Mouse (Mus musculus): Measurements from ENCODE around the gene Mup3. TPM values are rescaled to one million over a fixed set of nuclear protein-coding genes. Genes with fewer than 3 reads are reported as not detected.
"Not testable (repeated sequence)": the region's sequence is repeated elsewhere in the genome, so short reads cannot be mapped to it uniquely, and the experiment has no call there.

Gene Mup3
- polyA plus RNA-seq (2012; rRNA removed): not detected in 2 replicates
- not detected in 2 replicates for polyA plus RNA-seq (2014; fragmentation: Nextera tagmentation; extraction: Ambion mirVana)

GRCm38 (mm10) chr4:62087241-62087640, at the start of gene Mup3:
Gene Mup3, minus strand, starts transcription at chr4:62087342.
- H3K4me1 ChIP-seq (ENCODE audit: control insufficient read depth, insufficient read depth, low read length): no peaks in the 10 kb centered on the region
- no peaks in the 10 kb centered on the region for H3K36me3 ChIP-seq (ENCODE audit: control insufficient read depth, insufficient read depth, low read length)
- no peak within 1 kb of the TSS for H3K4me3 ChIP-seq (replicated peaks; ENCODE audit: low read length)
- ATAC-seq (ENCODE audit: low FRiP score, low read depth) (no peak), DNase-seq (ENCODE audit: low spot score) (no peak)
- no peak within 1 kb of the TSS for H3K4me2 ChIP-seq (replicated peaks; ENCODE audit: low read depth, low read length, severe bottlenecking)
- H3K27ac ChIP-seq (replicated peaks; ENCODE audit: low read depth, low read length): no peak within 1 kb of the TSS
- H3K9me3 ChIP-seq (ENCODE audit: control insufficient read depth, low read length): no peaks in the 10 kb centered on the region
- WGBS: 80% methylated on average over 2 of the region's 2 CpGs
- H3K27me3 ChIP-seq (ENCODE audit: control insufficient read depth, insufficient read depth, low read length): no peaks in the 10 kb centered on the region
- no peak for TF ChIP-seq POLR2A (IDR thresholded peaks at IDR 0.05; ENCODE audit: borderline replicate concordance, extremely low read depth, insufficient read depth, insufficient read length)
- H3K9ac ChIP-seq (ENCODE audit: low read depth, low read length, severe bottlenecking): no peak within 1 kb of the TSS

DNA sequence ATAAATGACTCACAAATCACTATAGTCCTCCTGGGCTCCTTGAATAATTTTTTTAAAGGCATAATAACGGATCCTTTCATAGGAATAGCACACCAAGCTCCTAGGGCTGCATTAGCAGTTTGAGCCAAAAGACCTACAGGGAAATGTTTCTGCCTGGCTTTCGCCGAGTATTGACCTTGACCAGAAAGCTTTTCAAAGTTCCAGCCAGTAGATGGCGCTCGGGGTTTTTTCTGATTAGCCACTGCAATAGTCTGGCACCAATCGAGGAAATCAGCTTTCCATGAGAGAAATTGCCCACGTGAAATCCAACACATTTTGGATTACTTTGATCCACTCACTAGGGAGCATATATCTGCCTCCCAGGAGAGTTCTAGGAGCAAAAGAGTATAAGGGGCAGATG, 46.6 kb upstream of the Mup3 start:
- H3K36me3 ChIP-seq (ENCODE audit: control insufficient read depth, insufficient read depth, low read length): no peaks in the 10 kb centered on the region
- no peak overlapping the region for H3K4me2 ChIP-seq (replicated peaks; ENCODE audit: low read depth, low read length, severe bottlenecking)
- no peak overlapping the region for H3K9ac ChIP-seq (ENCODE audit: low read depth, low read length, severe bottlenecking)
- ATAC-seq (ENCODE audit: low FRiP score, low read depth): no peak
- no peaks in the 10 kb centered on the region for H3K4me1 ChIP-seq (ENCODE audit: control insufficient read depth, insufficient read depth, low read length)
- H3K27me3 ChIP-seq (ENCODE audit: control insufficient read depth, insufficient read depth, low read length): no peaks in the 10 kb centered on the region
- H3K4me3 ChIP-seq (replicated peaks; ENCODE audit: low read length): no peak overlapping the region
- DNase-seq (ENCODE audit: low spot score): peak; percentile 5
- H3K27ac ChIP-seq (replicated peaks; ENCODE audit: low read depth, low read length): no peak overlapping the region
- WGBS: 65% methylated on average over 7 of the region's 7 CpGs
- peaks cover 10% of the 10 kb centered on the region; the same call in 1 of the 2 replicates for H3K9me3 ChIP-seq (ENCODE audit: control insufficient read depth, low read length)
- TF ChIP-seq POLR2A (IDR thresholded peaks at IDR 0.05; ENCODE audit: borderline replicate concordance, extremely low read depth, insufficient read depth, insufficient read length): no peak

DNA sequence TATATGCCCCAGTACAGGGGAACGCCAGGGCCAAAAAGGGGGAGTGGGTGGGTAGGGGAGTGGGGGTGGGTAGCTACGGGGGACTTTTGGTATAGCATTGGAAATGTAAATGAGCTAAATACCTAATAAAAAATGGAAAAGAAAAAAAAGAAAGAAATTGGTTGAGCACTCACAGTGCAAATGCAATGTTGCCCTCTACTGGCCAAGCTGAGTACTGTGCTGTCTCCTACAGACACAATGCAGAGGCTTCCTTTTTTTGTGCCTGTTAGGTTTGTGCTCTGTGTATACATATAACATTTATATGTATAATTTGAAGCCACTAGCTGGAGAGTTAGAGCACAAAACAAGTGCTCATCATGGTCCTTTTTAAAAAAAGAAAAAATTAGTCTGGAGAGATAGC, 16.2 kb upstream of the Mup3 start:
- WGBS: 57% methylated on average over 2 of the region's 2 CpGs
- not testable (repeated sequence) for H3K9ac ChIP-seq (ENCODE audit: low read depth, low read length, severe bottlenecking); H3K4me2 ChIP-seq (replicated peaks; ENCODE audit: low read depth, low read length, severe bottlenecking); H3K36me3 ChIP-seq (ENCODE audit: control insufficient read depth, insufficient read depth, low read length); H3K4me1 ChIP-seq (ENCODE audit: control insufficient read depth, insufficient read depth, low read length); H3K9me3 ChIP-seq (ENCODE audit: control insufficient read depth, low read length); H3K27ac ChIP-seq (replicated peaks; ENCODE audit: low read depth, low read length); H3K27me3 ChIP-seq (ENCODE audit: control insufficient read depth, insufficient read depth, low read length); H3K4me3 ChIP-seq (replicated peaks; ENCODE audit: low read length); ATAC-seq (ENCODE audit: low FRiP score, low read depth)
- peak; percentile 9 for DNase-seq (ENCODE audit: low spot score)

GRCm38 (mm10) chr4:62087953-62088352, 811 bp upstream of the Mup3 start:
- 86% methylated on average over 2 of the region's 2 CpGs for WGBS
- no peaks in the 10 kb centered on the region for H3K9me3 ChIP-seq (ENCODE audit: control insufficient read depth, low read length)
- no peak for ATAC-seq (ENCODE audit: low FRiP score, low read depth)

DNA sequence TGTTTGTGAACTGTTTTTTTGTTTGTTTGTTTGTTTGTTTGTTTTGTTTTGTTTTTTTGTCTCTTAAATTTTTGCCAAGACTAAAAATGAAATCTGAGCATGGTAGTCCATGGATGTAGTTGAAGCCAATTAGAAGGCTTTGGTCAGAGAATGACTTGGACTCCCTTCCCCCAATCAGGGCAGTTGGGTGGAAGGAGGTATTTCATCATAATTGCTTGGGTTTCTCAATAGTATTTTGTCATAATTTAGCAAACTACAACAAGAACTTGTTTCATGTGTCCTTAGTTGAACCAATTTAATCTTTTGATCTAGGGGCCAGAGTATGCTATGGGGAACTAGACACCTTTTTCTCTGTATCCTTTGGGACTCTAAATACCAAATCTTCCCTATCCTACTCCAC, 4.4 kb downstream of the Mup3 start:
- Histone ChIP-seq H3K27me3 (ENCODE audit: control insufficient read depth, insufficient read depth, low read length) (no peaks in the 10 kb centered on the region), H3K27ac (replicated peaks; ENCODE audit: low read depth, low read length) (no peak overlapping the region), H3K9ac (ENCODE audit: low read depth, low read length, severe bottlenecking) (no peak overlapping the region), H3K9me3 (ENCODE audit: control insufficient read depth, low read length) (no peaks in the 10 kb centered on the region), H3K4me3 (replicated peaks; ENCODE audit: low read length) (no peak overlapping the region), H3K4me2 (replicated peaks; ENCODE audit: low read depth, low read length, severe bottlenecking) (no peak overlapping the region), H3K4me1 (ENCODE audit: control insufficient read depth, insufficient read depth, low read length) (no peaks in the 10 kb centered on the region), H3K36me3 (ENCODE audit: control insufficient read depth, insufficient read depth, low read length) (no peaks in the 10 kb centered on the region)
- no peak for TF ChIP-seq POLR2A (IDR thresholded peaks at IDR 0.05; ENCODE audit: borderline replicate concordance, extremely low read depth, insufficient read depth, insufficient read length)
- no peak for DNase-seq (ENCODE audit: low spot score)
- no peak for ATAC-seq (ENCODE audit: low FRiP score, low read depth)

More at GRCm38 (mm10) chr4:62087953-62088352, 811 bp upstream of the Mup3 start:
- H3K36me3 ChIP-seq (ENCODE audit: control insufficient read depth, insufficient read depth, low read length): no peaks in the 10 kb centered on the region
- no peak overlapping the region for H3K4me2 ChIP-seq (replicated peaks; ENCODE audit: low read depth, low read length, severe bottlenecking)
- no peak for DNase-seq (ENCODE audit: low spot score)
- H3K27me3 ChIP-seq (ENCODE audit: control insufficient read depth, insufficient read depth, low read length): no peaks in the 10 kb centered on the region
- no peak overlapping the region for H3K27ac ChIP-seq (replicated peaks; ENCODE audit: low read depth, low read length)
- no peak overlapping the region for H3K9ac ChIP-seq (ENCODE audit: low read depth, low read length, severe bottlenecking)
- H3K4me1 ChIP-seq (ENCODE audit: control insufficient read depth, insufficient read depth, low read length): no peaks in the 10 kb centered on the region
- no peak overlapping the region for H3K4me3 ChIP-seq (replicated peaks; ENCODE audit: low read length)
- TF ChIP-seq POLR2A (IDR thresholded peaks at IDR 0.05; ENCODE audit: borderline replicate concordance, extremely low read depth, insufficient read depth, insufficient read length): no peak

GRCm38 (mm10) chr4:62075126-62075525, 12.0 kb downstream of the Mup3 start:
- no peak overlapping the region for H3K4me3 ChIP-seq (replicated peaks; ENCODE audit: low read length)
- H3K27me3 ChIP-seq (ENCODE audit: control insufficient read depth, insufficient read depth, low read length): no peaks in the 10 kb centered on the region
- H3K4me1 ChIP-seq (ENCODE audit: control insufficient read depth, insufficient read depth, low read length): no peaks in the 10 kb centered on the region
- WGBS: 71% methylated on average over 3 of the region's 3 CpGs
- no peak overlapping the region for H3K4me2 ChIP-seq (replicated peaks; ENCODE audit: low read depth, low read length, severe bottlenecking)
- no peak for DNase-seq (ENCODE audit: low spot score)
- no peaks in the 10 kb centered on the region for H3K9me3 ChIP-seq (ENCODE audit: control insufficient read depth, low read length)
- no peak overlapping the region for H3K27ac ChIP-seq (replicated peaks; ENCODE audit: low read depth, low read length)
- TF ChIP-seq POLR2A (IDR thresholded peaks at IDR 0.05; ENCODE audit: borderline replicate concordance, extremely low read depth, insufficient read depth, insufficient read length): no peak
- no peaks in the 10 kb centered on the region for H3K36me3 ChIP-seq (ENCODE audit: control insufficient read depth, insufficient read depth, low read length)
- H3K9ac ChIP-seq (ENCODE audit: low read depth, low read length, severe bottlenecking): no peak overlapping the region
- no peak for ATAC-seq (ENCODE audit: low FRiP score, low read depth)

- H3K4me1 ChIP-seq (ENCODE audit: control insufficient read depth, insufficient read depth, low read length); H3K27me3 ChIP-seq (ENCODE audit: control insufficient read depth, insufficient read depth, low read length); H3K4me3 ChIP-seq (replicated peaks; ENCODE audit: low read length); H3K9me3 ChIP-seq (ENCODE audit: control insufficient read depth, low read length); H3K4me2 ChIP-seq (replicated peaks; ENCODE audit: low read depth, low read length, severe bottlenecking); DNase-seq (ENCODE audit: low spot score); H3K27ac ChIP-seq (replicated peaks; ENCODE audit: low read depth, low read length); H3K9ac ChIP-seq (ENCODE audit: low read depth, low read length, severe bottlenecking); H3K36me3 ChIP-seq (ENCODE audit: control insufficient read depth, insufficient read depth, low read length); ATAC-seq (ENCODE audit: low FRiP score, low read depth): not testable (repeated sequence)
- WGBS: 94% methylated on average over 2 of the region's 2 CpGs
Measured at GRCm38 (mm10) chr4:62054780-62055179, 32.4 kb downstream of the Mup3 start.

- DNase-seq (ENCODE audit: low spot score); H3K4me1 ChIP-seq (ENCODE audit: control insufficient read depth, insufficient read depth, low read length); H3K36me3 ChIP-seq (ENCODE audit: control insufficient read depth, insufficient read depth, low read length); ATAC-seq (ENCODE audit: low FRiP score, low read depth); H3K27ac ChIP-seq (replicated peaks; ENCODE audit: low read depth, low read length); H3K4me3 ChIP-seq (replicated peaks; ENCODE audit: low read length); H3K27me3 ChIP-seq (ENCODE audit: control insufficient read depth, insufficient read depth, low read length); H3K9ac ChIP-seq (ENCODE audit: low read depth, low read length, severe bottlenecking); H3K9me3 ChIP-seq (ENCODE audit: control insufficient read depth, low read length); H3K4me2 ChIP-seq (replicated peaks; ENCODE audit: low read depth, low read length, severe bottlenecking): not testable (repeated sequence)
- WGBS: 90% methylated on average over 2 of the region's 3 CpGs
Measured at GRCm38 (mm10) chr4:62054058-62054457, 33.1 kb downstream of the Mup3 start, which contains the start of gene Mup20. Gene Mup20, minus strand, starts transcription at chr4:62054158.
